Mouse (Mus musculus): ENCODE results near the gene Atp6ap2. TPM values are rescaled to one million over a fixed set of nuclear protein-coding genes. Genes with fewer than 3 reads are reported as not detected.
"Not testable (repeated sequence)": the region's sequence is repeated elsewhere in the genome, so short reads cannot be mapped to it uniquely, and the experiment has no call there.

The Atp6ap2 gene
- polyA plus RNA-seq, 1 experiment from 2014 or later = 61.0 TPM

DNA sequence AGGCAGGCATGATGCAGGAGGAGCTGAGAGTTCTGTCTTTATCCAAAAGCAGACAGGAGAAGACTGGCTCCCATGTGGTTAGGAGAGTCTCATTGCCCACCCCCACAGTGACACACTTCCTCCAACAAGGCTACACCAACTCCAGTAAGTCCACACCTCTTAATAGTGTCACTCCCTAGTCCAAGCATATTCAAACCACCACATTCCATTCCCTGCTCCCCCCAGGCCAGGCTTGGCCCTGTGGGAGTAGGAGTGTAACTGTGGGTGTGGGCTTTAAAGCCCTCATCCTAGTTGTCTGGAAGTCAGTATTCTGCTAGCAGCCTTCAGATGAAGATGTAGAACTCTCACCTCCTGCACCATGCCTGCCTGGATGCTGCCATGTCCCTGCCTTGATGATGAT lies 22.9 kb downstream of the Atp6ap2 start:
- not testable (repeated sequence) for ATAC-seq (ENCODE audit: insufficient number of reproducible peaks, low FRiP score); H3K4me3 ChIP-seq; H3K27ac ChIP-seq (ENCODE audit: poor library complexity, severe bottlenecking); H3K4me2 ChIP-seq; H3K9me3 ChIP-seq (replicated peaks); H3K4me1 ChIP-seq (replicated peaks); H3K27me3 ChIP-seq (replicated peaks); H3K9ac ChIP-seq
- peaks cover 27% of the 10 kb centered on the region for H3K36me3 ChIP-seq

- 59% methylated on average over 2 of the region's 2 CpGs for WGBS
- no peak overlapping the region for H3K4me2 ChIP-seq
- no peak overlapping the region for H3K4me3 ChIP-seq
- H3K4me1 ChIP-seq (replicated peaks) = no peaks in the 10 kb centered on the region
- no peaks in the 10 kb centered on the region for H3K9me3 ChIP-seq (replicated peaks)
- ATAC-seq (ENCODE audit: insufficient number of reproducible peaks, low FRiP score) = no peak
- peaks cover 27% of the 10 kb centered on the region for H3K36me3 ChIP-seq
- no peak overlapping the region for H3K27ac ChIP-seq (ENCODE audit: poor library complexity, severe bottlenecking)
- H3K9ac ChIP-seq = no peak overlapping the region
- H3K27me3 ChIP-seq (replicated peaks) = no peaks in the 10 kb centered on the region
Observed at GRCm38 (mm10) chrX:12611211-12611610, 23.6 kb downstream of the Atp6ap2 start.

DNA sequence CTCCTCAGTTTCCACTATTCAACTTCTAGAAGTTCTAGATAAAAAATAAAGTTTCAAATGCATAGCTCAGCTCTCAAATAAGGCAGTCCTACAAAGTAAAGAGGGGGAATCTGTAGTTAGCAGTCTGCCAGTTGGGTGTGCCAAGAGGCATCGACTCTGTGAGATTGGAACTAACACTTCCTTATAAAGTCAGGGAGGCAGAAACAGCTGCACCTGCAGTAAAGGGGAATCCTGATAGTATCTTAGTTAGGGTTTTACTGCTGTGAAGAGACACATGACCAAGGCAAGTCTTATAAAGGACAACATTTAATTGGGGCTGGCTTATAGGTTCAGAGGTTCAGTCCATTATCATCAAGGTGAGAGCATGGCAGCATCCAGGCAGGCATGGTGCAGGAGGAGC lies 24.8 kb downstream of the Atp6ap2 start:
- ATAC-seq (ENCODE audit: insufficient number of reproducible peaks, low FRiP score) = not testable (repeated sequence)

GRCm38 (mm10) chrX:12625131-12625530 lies 37.5 kb downstream of the Atp6ap2 start:
- H3K4me1 ChIP-seq (replicated peaks) = no peaks in the 10 kb centered on the region
- H3K27me3 ChIP-seq (replicated peaks) = no peaks in the 10 kb centered on the region
- WGBS = 52% methylated on average over 4 of the region's 4 CpGs
- ATAC-seq (ENCODE audit: insufficient number of reproducible peaks, low FRiP score) = no peak
- no peak overlapping the region for H3K9ac ChIP-seq
- H3K9me3 ChIP-seq (replicated peaks) = no peaks in the 10 kb centered on the region
- no peak overlapping the region for H3K4me2 ChIP-seq
- H3K27ac ChIP-seq (ENCODE audit: poor library complexity, severe bottlenecking) = no peak overlapping the region
- H3K4me3 ChIP-seq = no peak overlapping the region
- H3K36me3 ChIP-seq = no peaks in the 10 kb centered on the region

More for the DNA sequence above, 24.8 kb downstream of the Atp6ap2 start:
- not testable (repeated sequence) for H3K9me3 ChIP-seq (replicated peaks); H3K27ac ChIP-seq (ENCODE audit: poor library complexity, severe bottlenecking); H3K27me3 ChIP-seq (replicated peaks); H3K4me2 ChIP-seq; H3K4me3 ChIP-seq; H3K4me1 ChIP-seq (replicated peaks); H3K9ac ChIP-seq
- peaks cover 23% of the 10 kb centered on the region for H3K36me3 ChIP-seq
- WGBS = 72% methylated on average over 1 of the region's 1 CpGs

DNA sequence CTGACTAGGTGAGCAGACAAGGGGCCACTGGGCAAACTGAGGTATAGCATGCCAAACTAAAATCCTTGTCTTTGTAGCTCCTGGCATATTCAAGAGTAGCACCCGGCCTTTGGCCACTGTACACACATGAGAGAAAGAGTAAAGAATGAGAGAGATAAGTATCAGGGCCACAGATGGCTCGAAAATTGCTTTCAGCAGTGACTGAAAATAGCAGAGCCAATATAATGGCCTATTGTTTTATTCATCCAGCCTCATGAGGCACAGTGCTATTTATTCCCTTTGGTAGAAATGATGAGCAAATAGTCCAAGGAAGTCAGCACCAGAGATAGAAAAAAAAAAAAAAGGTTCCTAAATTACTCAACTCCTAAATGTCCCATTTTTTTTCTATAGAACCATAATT lies 57.4 kb downstream of the Atp6ap2 start:
- 50% methylated on average over 2 of the region's 2 CpGs for WGBS

GRCm38 (mm10) chrX:12645531-12646304 lies 58.1 kb downstream of the Atp6ap2 start:
- Histone ChIP-seq H3K36me3 (peaks cover 6% of the 10 kb centered on the region), H3K4me1 (replicated peaks) (no peaks in the 10 kb centered on the region), H3K9ac (no peak overlapping the region), H3K4me3 (no peak overlapping the region), H3K27me3 (replicated peaks) (no peaks in the 10 kb centered on the region), H3K4me2 (no peak overlapping the region), H3K27ac (ENCODE audit: poor library complexity, severe bottlenecking) (no peak overlapping the region), H3K9me3 (replicated peaks) (no peaks in the 10 kb centered on the region)
- 54% methylated on average over 12 of the region's 12 CpGs for WGBS
- ATAC-seq (ENCODE audit: insufficient number of reproducible peaks, low FRiP score) = no peak

More for the DNA sequence above, 57.4 kb downstream of the Atp6ap2 start:
- Histone ChIP-seq H3K4me3 (no peak overlapping the region), H3K27ac (ENCODE audit: poor library complexity, severe bottlenecking) (no peak overlapping the region), H3K36me3 (peaks cover 3% of the 10 kb centered on the region), H3K4me2 (no peak overlapping the region), H3K9me3 (replicated peaks) (no peaks in the 10 kb centered on the region), H3K4me1 (replicated peaks) (no peaks in the 10 kb centered on the region), H3K27me3 (replicated peaks) (no peaks in the 10 kb centered on the region), H3K9ac (no peak overlapping the region)
- no peak for ATAC-seq (ENCODE audit: insufficient number of reproducible peaks, low FRiP score)

- Histone ChIP-seq H3K27ac (ENCODE audit: poor library complexity, severe bottlenecking) (no peak overlapping the region), H3K4me2 (no peak overlapping the region), H3K9me3 (replicated peaks) (no peaks in the 10 kb centered on the region), H3K27me3 (replicated peaks) (no peaks in the 10 kb centered on the region), H3K4me1 (replicated peaks) (no peaks in the 10 kb centered on the region), H3K4me3 (no peak overlapping the region), H3K9ac (no peak overlapping the region), H3K36me3 (peaks cover 30% of the 10 kb centered on the region)
- 85% methylated on average over 16 of the region's 16 CpGs for WGBS
- ATAC-seq (ENCODE audit: insufficient number of reproducible peaks, low FRiP score) = no peak
Observed at GRCm38 (mm10) chrX:12651906-12652305, 64.3 kb downstream of the Atp6ap2 start.

DNA sequence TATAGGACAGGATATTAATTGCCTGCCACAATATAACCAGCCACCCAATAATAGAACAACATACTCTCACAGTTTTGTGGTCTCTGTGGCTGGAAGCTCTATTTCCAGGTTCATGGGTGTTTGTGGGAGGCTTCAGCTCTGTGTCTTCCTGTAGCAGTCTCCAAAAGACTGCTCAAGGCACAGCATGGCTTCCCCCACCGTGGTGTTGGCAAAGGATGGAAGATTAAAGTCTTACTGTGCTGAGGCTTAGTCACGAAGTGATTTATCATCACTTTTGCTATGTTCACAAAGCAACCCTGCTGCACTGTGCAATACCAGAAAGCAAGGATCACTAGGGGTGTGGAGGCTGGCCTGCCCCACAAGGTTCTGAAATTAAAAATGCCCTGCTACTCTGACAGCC lies 66.3 kb downstream of the Atp6ap2 start:
- H3K4me1 ChIP-seq (replicated peaks) = no peaks in the 10 kb centered on the region
- no peak overlapping the region for H3K4me3 ChIP-seq
- ATAC-seq (ENCODE audit: insufficient number of reproducible peaks, low FRiP score) = no peak
- WGBS = 82% methylated on average over 2 of the region's 2 CpGs
- peaks cover 44% of the 10 kb centered on the region for H3K36me3 ChIP-seq
- H3K4me2 ChIP-seq = no peak overlapping the region
- no peak overlapping the region for H3K27ac ChIP-seq (ENCODE audit: poor library complexity, severe bottlenecking)
- no peak overlapping the region for H3K9ac ChIP-seq
- no peaks in the 10 kb centered on the region for H3K9me3 ChIP-seq (replicated peaks)
- no peaks in the 10 kb centered on the region for H3K27me3 ChIP-seq (replicated peaks)

Other genes starting within 250 kb of the Atp6ap2 start
- 22.0 and 22.5 TPM in 2 replicates for gene 1810030O07Rik, start 85.9 kb downstream of the Atp6ap2 start, polyA plus RNA-seq (2016; fragmentation: Nextera tagmentation; extraction: Ambion mirVana)
- 30.2 and 32.6 TPM in 2 replicates for gene Med14, start 174.3 kb downstream of the Atp6ap2 start, polyA plus RNA-seq (2016; fragmentation: Nextera tagmentation; extraction: Ambion mirVana)